Mouse (Mus musculus): Measurements from ENCODE around the gene Olfr126. TPM values are rescaled to one million over a fixed set of nuclear protein-coding genes. Genes with fewer than 3 reads are reported as not detected.

Olfr126 gene
- total RNA-seq (2023) = not detected

GRCm38 (mm10) chr17:37847183-37847582 is at the start of gene Olfr126:
Gene Olfr126, plus strand, starts transcription at chr17:37847483.

GRCm38 (mm10) chr17:37799588-37799987 is 47.7 kb upstream of the Olfr126 start, which contains the start of gene Olfr124:
Gene Olfr124, plus strand, starts transcription at chr17:37799888.

GRCm38 (mm10) chr17:37832649-37833048 is 14.6 kb upstream of the Olfr126 start, which contains the start of gene Olfr125:
Gene Olfr125, plus strand, starts transcription at chr17:37832949.

GRCm38 (mm10) chr17:37900137-37900536 is 52.9 kb downstream of the Olfr126 start, which contains the start of gene Olfr127:
Gene Olfr127, plus strand, starts transcription at chr17:37900437.

Other genes with a start within 250 kb of the Olfr126 start
- not detected for gene Olfr115, start 220.4 kb upstream of the Olfr126 start, total RNA-seq (2023)
- gene Olfr116, start 220.3 kb upstream of the Olfr126 start, total RNA-seq (2023) = not detected
- gene Olfr117, start 183.7 kb upstream of the Olfr126 start, total RNA-seq (2023) = not detected
- gene Olfr118, start 180.5 kb upstream of the Olfr126 start, total RNA-seq (2023) = not detected
- not detected for gene Olfr119, start 150.9 kb upstream of the Olfr126 start, total RNA-seq (2023)
- gene Olfr120, start 125.7 kb upstream of the Olfr126 start, total RNA-seq (2023) = not detected
- not detected for gene Olfr121, start 98.6 kb upstream of the Olfr126 start, total RNA-seq (2023)
- gene Olfr122, start 78.9 kb upstream of the Olfr126 start, total RNA-seq (2023) = not detected
- gene Olfr123, start 54.0 kb upstream of the Olfr126 start, total RNA-seq (2023) = not detected
- not detected for gene Olfr124, start 47.6 kb upstream of the Olfr126 start, total RNA-seq (2023)
- gene Olfr125, start 14.5 kb upstream of the Olfr126 start, total RNA-seq (2023) = not detected
- gene Olfr127, start 53.0 kb downstream of the Olfr126 start, total RNA-seq (2023) = not detected
- gene Olfr128, start 73.1 kb downstream of the Olfr126 start, total RNA-seq (2023) = not detected
- not detected for gene Olfr761, start 105.6 kb downstream of the Olfr126 start, total RNA-seq (2023)
- gene Olfr129, start 212.6 kb downstream of the Olfr126 start, total RNA-seq (2023) = not detected
- gene Olfr130, start 216.4 kb downstream of the Olfr126 start, total RNA-seq (2023) = not detected
- not detected for gene Olfr131, start 241.2 kb downstream of the Olfr126 start, total RNA-seq (2023)